Mouse (Mus musculus) v-Abl transformed pro-B cells (cell line): ENCODE measurements around the gene Veph1.

Experiments used
- in situ Hi-C, 2 experiments: fragments of 400-800 bp; cut with MboI; formaldehyde crosslinking; loops; one replicate each; pipeline ENCODE4 v1.15.1; 2025; ENCODE audit not compliant: unreplicated experiment in 2 of 2

The Veph1 gene

GRCm38 (mm10) chr3:66296545-66296944 lies at the start of gene Veph1:
Gene Veph1 (minus strand): TSS chr3:66296837.
- in situ Hi-C loops: no loop called here

- in situ Hi-C loops: no loop called here
Measured at GRCm38 (mm10) chr3:66340742-66341141, 44.1 kb upstream of the Veph1 start.

GRCm38 (mm10) chr3:66332401-66332729 lies 35.7 kb upstream of the Veph1 start:
- in situ Hi-C loops: loop anchor here (5.0 to 10.0 kb wide), 4 partner anchors 862 to 1235 kb away; no protein-coding TSS in a partner anchor

DNA sequence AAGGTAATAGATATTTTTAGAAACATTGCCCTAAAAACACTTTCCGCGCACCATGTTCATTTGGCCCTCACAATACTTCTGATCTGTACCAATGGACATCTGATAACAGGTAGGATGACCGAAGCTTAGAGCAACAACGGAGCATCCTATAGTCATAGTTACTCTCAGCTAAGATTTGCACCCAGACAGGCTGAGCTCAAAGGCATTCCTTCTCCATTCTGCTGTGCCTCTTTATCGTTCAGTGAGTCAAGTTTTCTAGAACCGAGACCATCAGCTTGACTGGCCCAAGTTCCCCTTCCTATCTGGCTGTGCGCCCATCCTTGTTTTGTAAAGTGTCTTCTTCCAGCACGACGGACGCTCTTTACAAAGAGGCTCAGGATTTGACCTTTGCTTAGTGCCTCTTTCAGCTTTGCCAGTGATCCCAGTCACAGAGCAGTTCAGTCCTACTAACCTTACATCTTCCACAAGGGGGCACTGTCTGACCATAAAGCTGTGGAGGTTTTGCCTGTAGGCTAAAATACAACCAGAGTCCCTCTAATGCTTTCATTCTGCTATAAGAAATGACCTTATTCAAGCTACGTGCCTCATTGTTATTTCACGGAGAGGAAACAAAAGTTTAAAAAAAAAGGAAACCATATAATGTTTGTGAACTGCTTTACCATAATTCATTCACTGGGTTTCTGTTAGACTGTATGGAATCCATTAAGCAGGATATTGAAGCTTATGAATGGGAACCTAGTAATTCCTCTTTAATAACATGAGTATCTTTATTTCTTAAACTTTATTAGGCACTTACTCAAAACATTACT lies 35.2 kb upstream of the Veph1 start:
- in situ Hi-C loops: loop anchor here (5.0 to 10.0 kb wide), 4 partner anchors 863 to 1236 kb away; no protein-coding TSS in a partner anchor

GRCm38 (mm10) chr3:66330896-66331579 lies 34.4 kb upstream of the Veph1 start:
- in situ Hi-C loops: loop anchor here (5.0 to 10.0 kb wide), 4 partner anchors 864 to 1236 kb away; no protein-coding TSS in a partner anchor

GRCm38 (mm10) chr3:66325962-66326834 lies 29.6 kb upstream of the Veph1 start:
- in situ Hi-C loops: loop anchor here in 1 of 2 experiments (10.0 kb wide), 2 partner anchors 1239 to 1729 kb away; no protein-coding TSS in a partner anchor

DNA sequence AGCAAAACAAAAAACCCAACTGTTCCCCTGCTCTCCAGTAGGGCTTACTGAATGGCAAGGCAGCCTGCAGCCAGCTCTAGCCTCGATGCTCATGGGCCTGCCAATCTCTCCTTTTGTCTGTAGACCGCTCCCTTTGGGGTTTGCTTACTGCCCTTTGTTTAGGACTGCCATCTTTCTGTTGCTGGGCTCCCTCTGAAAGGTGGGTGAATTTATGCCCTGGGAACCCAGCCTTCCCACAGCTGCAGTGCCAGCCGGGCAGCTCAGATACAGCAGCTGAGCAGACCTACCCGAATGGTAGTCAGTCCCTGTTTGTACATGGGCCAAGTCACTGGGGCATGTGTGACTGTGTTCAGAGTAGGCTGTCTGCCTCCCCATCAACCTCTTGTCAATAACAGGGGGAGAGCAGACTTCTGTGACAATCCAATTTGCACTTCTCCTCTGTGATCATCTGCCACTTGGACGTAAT lies 28.9 kb upstream of the Veph1 start:
- in situ Hi-C loops: loop anchor here in 1 of 2 experiments (10.0 kb wide), 2 partner anchors 1239 to 1729 kb away; no protein-coding TSS in a partner anchor

GRCm38 (mm10) chr3:66314793-66315715 lies 18.4 kb upstream of the Veph1 start:
- in situ Hi-C loops: no loop called here

DNA sequence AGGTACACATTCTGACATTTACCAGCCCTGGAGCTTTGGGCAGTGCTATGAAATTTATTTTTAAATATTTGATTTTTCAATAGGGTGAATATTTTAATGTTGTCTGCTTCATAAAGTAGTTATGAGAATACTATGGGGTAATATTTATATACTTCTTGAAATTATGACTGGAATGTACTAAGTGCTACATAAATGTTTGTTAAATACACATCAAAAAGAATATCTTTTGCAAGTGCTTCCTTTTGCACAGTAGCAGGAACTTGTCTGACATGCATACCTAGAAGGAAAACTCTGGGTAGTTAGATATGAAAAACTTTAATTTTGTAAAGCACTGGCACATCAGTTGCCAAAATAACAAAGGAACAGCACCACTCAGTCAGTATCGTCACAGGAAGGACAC lies 13.9 kb upstream of the Veph1 start:
- in situ Hi-C loops: no loop called here

GRCm38 (mm10) chr3:66309531-66309930 lies 12.9 kb upstream of the Veph1 start:
- in situ Hi-C loops: no loop called here

GRCm38 (mm10) chr3:66295236-66295635 lies 1.4 kb downstream of the Veph1 start:
- in situ Hi-C loops: no loop called here

DNA sequence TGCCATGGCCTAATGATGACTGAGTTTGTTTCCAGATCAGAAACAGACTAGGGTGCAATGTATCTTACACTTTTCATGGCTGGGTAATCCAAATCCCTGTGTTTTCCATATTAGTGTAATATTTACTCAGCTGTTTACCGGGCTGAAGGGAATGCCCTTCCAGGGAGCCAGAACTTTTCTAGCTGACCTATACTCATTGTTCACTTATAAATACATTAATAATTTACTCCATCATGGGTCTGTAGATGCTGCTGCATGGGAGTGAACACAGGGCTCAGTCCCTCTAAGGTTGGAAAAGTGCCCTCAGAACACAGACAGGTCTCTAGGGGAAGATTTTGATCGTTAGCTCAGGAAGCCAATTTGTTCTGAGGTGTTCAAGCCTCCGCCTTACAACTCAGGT lies 1.9 kb downstream of the Veph1 start:
- in situ Hi-C loops: no loop called here

GRCm38 (mm10) chr3:66292356-66292946 lies 4.2 kb downstream of the Veph1 start:
- in situ Hi-C loops: no loop called here

DNA sequence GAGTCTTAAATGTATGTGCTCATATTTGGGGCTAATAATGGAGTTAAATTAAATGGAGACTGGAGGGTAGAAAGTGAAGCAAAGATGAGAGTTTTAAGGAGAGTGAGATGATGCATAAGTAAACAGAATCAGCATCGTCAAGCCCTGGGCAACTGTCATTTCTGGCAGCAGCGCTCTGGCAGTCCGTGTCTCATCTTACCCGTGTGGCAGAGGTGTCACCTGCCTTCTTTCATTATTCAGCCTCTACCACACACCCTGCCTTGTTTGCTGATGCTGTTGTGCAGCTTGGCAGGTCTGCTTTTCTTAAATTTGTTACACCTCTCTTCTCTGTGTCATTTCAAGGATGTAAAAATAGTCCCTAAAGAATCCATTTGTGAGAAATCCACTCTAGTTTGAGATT lies 33.4 kb downstream of the Veph1 start:
- in situ Hi-C loops: no loop called here

DNA sequence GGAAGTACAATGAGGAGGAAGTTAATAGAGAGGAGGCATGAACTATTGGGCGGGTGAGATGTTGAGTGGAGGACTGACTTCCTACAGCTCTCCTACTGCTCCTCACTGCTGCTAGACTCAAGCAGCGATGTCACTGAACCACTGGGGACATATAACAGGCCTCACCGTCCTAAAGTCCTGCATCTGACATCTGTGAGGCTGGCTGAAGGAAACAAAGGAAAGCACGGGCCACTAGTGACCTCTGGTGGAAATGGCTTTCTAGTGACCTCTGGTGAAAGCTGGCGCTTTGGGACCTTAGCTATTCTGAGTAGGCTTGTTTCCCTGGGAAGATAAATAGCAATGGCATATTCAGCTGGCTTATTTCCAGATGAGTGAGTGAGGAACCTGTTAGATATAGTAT lies 34.3 kb downstream of the Veph1 start:
- in situ Hi-C loops: no loop called here

DNA sequence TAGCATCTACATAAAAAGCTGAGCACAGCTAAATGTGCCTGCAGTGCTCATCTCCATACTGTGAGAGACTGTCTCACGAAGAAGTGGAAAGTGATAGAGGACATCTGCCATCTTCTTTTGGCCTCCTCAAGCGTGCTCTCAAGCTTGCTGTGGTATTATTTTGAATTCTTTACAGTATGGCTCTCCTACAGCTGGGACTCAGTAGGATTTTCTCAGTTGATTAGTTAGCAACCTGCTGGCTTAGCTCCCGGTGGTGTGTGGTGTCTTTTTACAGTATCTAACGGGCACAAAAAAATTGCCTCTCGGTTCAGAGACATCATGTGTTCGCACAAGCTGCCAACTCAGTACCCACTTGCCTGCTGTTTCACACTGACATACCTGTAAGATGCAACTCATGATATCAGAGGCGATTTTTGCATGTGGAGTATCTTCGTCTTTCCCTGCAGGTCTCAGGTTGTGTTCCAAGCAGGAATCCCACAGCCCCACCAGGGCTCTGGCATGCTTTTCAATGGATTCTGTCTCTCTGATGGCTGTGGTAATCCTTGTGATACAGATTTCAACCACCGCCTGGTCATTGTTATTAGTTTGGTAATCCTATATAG lies 42.0 kb downstream of the Veph1 start:
- in situ Hi-C loops: no loop called here

- in situ Hi-C loops: no loop called here
Measured at GRCm38 (mm10) chr3:66251842-66252241, 44.8 kb downstream of the Veph1 start.

DNA sequence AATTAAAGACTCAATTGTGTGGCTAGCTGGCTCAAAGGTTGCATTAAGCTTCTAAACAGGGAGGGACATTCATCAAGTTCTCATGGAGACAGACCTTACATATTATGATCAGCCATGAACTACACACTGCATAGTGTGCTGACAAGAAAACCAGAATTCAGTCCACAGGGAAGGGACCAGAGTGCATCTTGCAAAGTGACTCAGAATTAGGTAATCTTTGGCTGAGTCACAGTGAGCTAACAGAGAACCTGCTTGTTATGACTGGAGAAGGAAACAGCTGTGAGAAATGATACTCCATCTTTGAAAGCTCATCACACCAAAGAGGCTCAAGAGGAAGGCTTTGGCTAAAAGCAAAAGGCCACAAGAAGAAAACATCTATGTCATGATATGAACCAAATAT lies 56.2 kb downstream of the Veph1 start:
- in situ Hi-C loops: no loop called here
